Mouse (Mus musculus) spleen, embryonic (tissue): ENCODE results near the gene Gm44973.
"Not testable (repeated sequence)": the region's sequence is repeated elsewhere in the genome, so short reads cannot be mapped to it uniquely, and the experiment has no call there.

Experiments
- CTCF ChIA-PET: fragments of 350-600 bp; sonication (Branson Sonifier 250); formaldehyde crosslinking; loops from one replicate; lab custom pipeline; 2022; lab: Charles Lee

Gm44973 gene

DNA sequence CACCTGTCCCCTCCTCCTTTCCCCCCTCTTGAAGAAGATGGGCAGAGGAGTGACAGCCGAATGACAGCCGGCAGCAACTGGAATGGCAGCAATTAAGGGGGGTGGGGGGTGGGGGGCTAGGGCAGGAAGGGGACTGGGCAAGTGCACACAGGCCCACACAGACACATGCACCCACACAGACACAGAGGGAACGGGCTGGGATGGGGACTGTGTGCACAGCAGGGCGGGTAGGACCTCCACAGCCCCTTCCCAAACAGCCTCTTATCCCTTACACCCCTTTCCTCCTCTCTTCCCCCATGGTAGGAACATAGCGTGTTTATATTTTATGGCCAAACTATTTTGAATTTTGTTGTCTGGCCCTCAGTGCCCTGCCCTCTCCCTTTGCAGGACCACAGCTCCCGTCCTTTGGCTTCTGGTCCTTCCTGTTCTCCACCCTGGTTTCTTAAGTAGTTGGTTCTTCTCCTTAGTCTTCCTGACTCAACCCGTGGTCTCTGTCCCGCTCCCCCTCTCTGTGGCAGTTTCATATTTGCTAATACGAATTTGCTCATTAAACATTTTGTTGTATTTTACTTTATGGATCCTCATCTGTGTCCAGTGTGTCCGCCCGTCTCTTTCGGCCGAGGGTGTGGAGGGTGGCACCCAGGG is 64.2 kb downstream of the Gm44973 start:
- CTCF ChIA-PET, result not testable (repeated sequence)

DNA sequence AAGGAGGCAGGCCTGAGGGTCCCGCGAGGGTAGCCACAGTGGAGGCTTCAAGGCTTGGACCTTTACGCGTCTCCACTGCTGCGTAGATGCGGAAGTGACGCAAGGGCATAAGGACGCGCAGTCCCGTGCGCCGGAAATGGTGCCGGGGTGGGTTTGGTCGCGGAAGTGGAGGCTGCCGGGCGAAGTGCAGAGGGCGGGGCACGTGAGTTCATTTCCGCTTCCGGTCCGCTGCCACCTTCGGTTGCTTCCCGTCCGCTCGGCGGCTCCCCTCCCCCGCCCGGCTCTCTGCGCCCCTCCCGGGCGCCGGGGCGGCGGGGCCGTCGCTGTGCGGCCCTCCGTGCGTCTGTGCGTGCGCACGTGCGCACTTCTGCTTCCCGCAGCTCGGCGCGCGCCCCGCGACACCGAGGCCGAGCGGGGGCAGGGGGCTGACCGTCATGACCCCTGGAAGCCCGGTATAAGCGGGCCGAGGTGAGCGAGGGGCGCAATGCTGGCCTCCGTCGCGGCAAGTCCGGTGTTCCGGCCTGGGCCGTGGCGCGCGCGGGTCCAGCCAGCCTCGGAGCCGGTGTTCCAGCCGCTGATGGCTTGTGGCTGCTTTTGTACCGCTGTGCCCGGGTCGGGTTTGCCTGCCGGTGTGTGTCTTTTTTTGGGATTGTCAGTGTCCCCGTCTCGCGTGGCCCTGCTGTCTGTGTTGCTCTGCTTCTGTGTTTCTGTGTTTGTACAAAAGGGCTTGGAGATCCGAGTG is 64.9 kb downstream of the Gm44973 start, which contains the start of gene Epn1:
TSS of gene Epn1 (plus strand) at position 226 of the 742 bp plus-strand sequence.
- CTCF ChIA-PET, result no interaction called here

DNA sequence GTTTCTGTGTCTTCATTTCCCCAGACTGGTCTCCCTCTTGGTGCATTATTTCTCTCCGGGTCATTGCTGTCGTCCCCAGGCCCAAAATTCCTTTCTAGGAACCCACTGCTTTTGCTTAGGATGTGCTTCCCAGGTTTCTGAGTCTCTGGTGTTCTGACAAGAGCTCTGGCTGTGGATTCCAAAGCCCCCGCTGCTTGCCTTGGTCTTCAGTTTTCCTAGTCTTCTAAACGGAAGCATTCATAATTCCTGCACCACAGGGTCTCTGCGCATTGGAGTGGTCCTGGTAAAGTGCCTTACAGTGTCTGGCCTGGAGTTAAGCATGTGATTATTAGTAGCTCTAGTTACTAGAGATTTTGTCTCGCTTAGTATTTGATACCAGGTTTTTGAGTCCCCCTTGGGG is 65.5 kb downstream of the Gm44973 start:
- CTCF ChIA-PET, result no interaction called here

DNA sequence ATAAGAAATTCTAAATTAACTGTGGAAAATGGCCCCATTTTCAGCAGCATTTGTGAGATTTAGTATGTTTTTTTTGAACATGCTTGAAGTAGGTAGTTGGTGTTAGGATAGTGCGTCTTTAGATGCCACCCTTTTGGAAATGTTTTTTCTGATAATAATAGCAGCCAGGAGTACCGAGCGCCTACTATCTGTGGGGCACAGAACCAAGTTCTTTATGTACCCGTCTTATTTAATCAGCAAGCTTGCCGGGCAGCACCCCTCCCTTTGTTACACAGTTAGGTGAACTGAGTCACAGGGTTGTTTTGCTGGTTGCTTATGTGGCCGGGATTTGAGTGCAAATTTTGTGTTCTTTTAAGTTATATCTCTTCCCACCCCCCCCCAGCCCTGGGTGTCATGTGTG is 65.9 kb downstream of the Gm44973 start:
- CTCF ChIA-PET, result no interaction called here

DNA sequence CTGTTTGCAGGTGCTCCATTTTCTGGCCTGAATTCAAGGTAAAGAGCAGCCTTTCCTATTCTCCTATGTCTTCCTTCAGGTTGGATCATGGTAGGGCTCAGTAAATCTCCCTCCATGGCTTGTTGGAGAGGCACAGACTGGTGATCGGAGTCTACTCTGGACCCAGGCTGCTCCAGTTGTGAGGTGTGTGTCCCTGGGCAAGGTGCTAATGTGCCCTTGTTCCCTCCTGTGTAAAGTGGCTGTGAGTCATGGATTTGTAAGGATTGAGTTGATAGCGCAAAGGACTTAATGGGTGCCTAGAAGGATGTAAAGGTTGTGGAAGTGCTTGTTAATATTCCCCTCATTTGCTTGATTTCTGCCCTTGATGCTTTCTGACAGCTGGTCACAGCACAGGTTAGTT is 66.6 kb downstream of the Gm44973 start:
- CTCF ChIA-PET, result no interaction called here
